Comparison of ENCODE assay signal across 13 mouse cellular contexts in the genomic region with DNA sequence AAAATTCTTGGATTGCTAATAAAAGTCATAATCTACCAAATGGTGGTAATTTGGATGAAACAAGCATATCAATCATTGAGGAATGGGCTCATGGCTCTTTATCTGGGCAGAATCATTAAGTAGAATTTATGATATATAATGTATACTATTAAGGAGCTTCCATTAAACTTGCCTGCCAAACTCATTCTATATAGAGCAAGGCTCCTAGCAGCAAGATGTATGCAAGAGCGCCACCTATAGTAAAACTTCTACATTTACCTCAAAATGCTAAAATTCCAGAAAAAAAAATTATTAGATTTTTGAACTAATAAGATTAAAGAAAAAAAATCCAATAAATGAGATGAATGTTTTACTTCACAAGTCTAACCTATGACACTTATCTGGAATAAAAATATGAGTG.
DNase-seq lines count a peak whose midpoint lies in the region; ATAC-seq and TF ChIP-seq lines count a peak whose summit lies in the region.
"Had no signal": no experiment of that assay in that cellular context is flagged by ENCODE, and none has a peak within 500 bp of the region (broad histone marks: within the 10 kb centered on the region; RNA-seq: fewer than 3 reads in every experiment).

No protein-coding gene starts in this region.

- no peaks in the 10 kb centered on the region for H3K4me1 ChIP-seq in heart, adult 2 months (ENCODE audit: control insufficient read depth, insufficient read depth, low read length)
- no peaks in the 10 kb centered on the region; the same call in 1 of the 2 replicates for H3K4me1 ChIP-seq in liver, adult 2 months (ENCODE audit: control insufficient read depth, insufficient read depth, low read length)
- H3K4me1 ChIP-seq: limb, embryonic 15.5 days had no signal

- peak; percentile 70 for TF ChIP-seq CTCF in heart, adult 2 months (IDR thresholded peaks at IDR 0.05)
- peak; percentile 16; the same call in 1 of the 2 replicates for TF ChIP-seq CTCF in liver, adult 2 months (IDR thresholded peaks at IDR 0.05; ENCODE audit: low read depth, low read length)

- no peak overlapping the region for H3K9ac ChIP-seq in heart, adult 2 months (ENCODE audit: low read depth, low read length)
- no peak overlapping the region for H3K9ac ChIP-seq in liver, adult 2 months (ENCODE audit: low read depth, low read length)
- H3K9ac ChIP-seq: heart, embryonic 13.5 days; limb, embryonic 15.5 days had no signal

- no peak for TF ChIP-seq POLR2A in heart, adult 2 months (IDR thresholded peaks at IDR 0.05; ENCODE audit: insufficient read depth, low read depth, low read length)
- TF ChIP-seq POLR2A in liver, adult 2 months (IDR thresholded peaks at IDR 0.05; ENCODE audit: extremely low read depth, insufficient read depth, low read length) = no peak

- no peak for TF ChIP-seq EP300 in heart, adult 2 months (IDR thresholded peaks at IDR 0.05; ENCODE audit: insufficient read depth, low read depth, low read length)

- H3K4me3 ChIP-seq in heart, adult 2 months = no peak overlapping the region
- no peak overlapping the region for H3K4me3 ChIP-seq in liver, adult 2 months (ENCODE audit: insufficient read depth, low read depth, low read length)
- H3K4me3 ChIP-seq: heart, embryonic 13.5 days; limb, embryonic 15.5 days; megakaryocyte, embryonic 14.5 days had no signal

- intact Hi-C loops in heart, adult 2 months (cut with DNase I) = no loop called here

- peak; percentile 84 for ATAC-seq in megakaryocyte progenitor cell, adult 5-6 weeks (replicated peaks; ENCODE audit: poor library complexity)
- ATAC-seq: intestine, embryonic 16.5 days had no signal

- H3K27ac ChIP-seq in heart, adult 2 months = no peak overlapping the region
- H3K27ac ChIP-seq in liver, adult 2 months (replicated peaks; ENCODE audit: insufficient read depth, low read depth, low read length) = no peak overlapping the region
- H3K27ac ChIP-seq: heart, embryonic 13.5 days; limb, embryonic 15.5 days had no signal

- H3K27me3 ChIP-seq in heart, adult 2 months (ENCODE audit: control insufficient read depth, insufficient read depth, low read length) = 0 out of 2 replicates have a peak, but pooled peaks cover 1% of the 10 kb centered on the region
- no peaks in the 10 kb centered on the region for H3K27me3 ChIP-seq in liver, adult 2 months (ENCODE audit: control insufficient read depth, insufficient read depth, low read length)
- H3K27me3 ChIP-seq: heart, embryonic 13.5 days; limb, embryonic 15.5 days; megakaryocyte, embryonic 14.5 days had no signal

- no peak for DNase-seq in heart, adult 2 months
- no peak for DNase-seq in heart, adult 8-10 months (ENCODE audit: low spot score)
- DNase-seq in liver, adult 2 months (ENCODE audit: extremely low read depth, low read depth, low spot score) = peak; percentile 27
- DNase-seq in liver (no peak), MEL-GATA-1-ER (ENCODE audit: extremely low read depth, low read depth) (peak; percentile 21)
- DNase-seq in thymus, postnatal 25 days = no peak
- no peak for DNase-seq in layer of hippocampus, adult 11-12 months (ENCODE audit: low spot score)
- DNase-seq: right cerebral cortex, adult 18-20 months had no signal

- no peaks in the 10 kb centered on the region for H3K36me3 ChIP-seq in heart, adult 2 months (ENCODE audit: control insufficient read depth, insufficient read depth, low read length)
- H3K36me3 ChIP-seq in liver, adult 2 months (ENCODE audit: control insufficient read depth, insufficient read depth, low read length) = no peaks in the 10 kb centered on the region
- H3K36me3 ChIP-seq: heart, embryonic 13.5 days; limb, embryonic 15.5 days had no signal

- 24% methylated on average over 1 of the region's 1 CpGs for WGBS in heart, adult 2 months
- 8% methylated on average over 1 of the region's 1 CpGs for whole genome bisulfite sequencing in liver, adult 2 months

- no peaks in the 10 kb centered on the region for H3K79me2 ChIP-seq in heart, adult 2 months (replicated peaks; ENCODE audit: control insufficient read depth, insufficient read depth, low read length)
- no peaks in the 10 kb centered on the region for H3K79me2 ChIP-seq in liver, adult 2 months (ENCODE audit: control insufficient read depth, insufficient read depth, low read length)

Comparison
In these comparisons a context has a peak if more than half of its experiments do, and no peak if none do; other contexts are left out.
1. DNase-seq: peak in liver, adult 2 months (single experiment) and MEL-GATA-1-ER (single experiment); none in heart, adult 2 months (0 of 2), heart, adult 8-10 months (single experiment), liver (single experiment), thymus, postnatal 25 days (single experiment) and layer of hippocampus, adult 11-12 months (single experiment).